Mouse (Mus musculus) megakaryocyte, adult 5-6 weeks (primary cell): ENCODE measurements at regions not wholly inside any gene's neighbourhood (a gene's known extent, or its start where the extent isn't known, plus 50 kb on each side); places are given as distances from the start of the nearest gene placed in this dataset.

Source experiments
- ATAC-seq: 2 replicates; pipeline ENCODE4 v1.8.0; 2016; ENCODE audit warnings: mild to moderate bottlenecking, inconsistent platforms; ENCODE audit not compliant: poor library complexity, severe bottlenecking

- ATAC-seq, result 0 out of 2 replicates have a peak, but pooled peaks have one; percentile 13
These were observed 165.3 kb upstream of the Bcl6 start for GRCm38 (mm10) chr16:24153943-24154342.

DNA sequence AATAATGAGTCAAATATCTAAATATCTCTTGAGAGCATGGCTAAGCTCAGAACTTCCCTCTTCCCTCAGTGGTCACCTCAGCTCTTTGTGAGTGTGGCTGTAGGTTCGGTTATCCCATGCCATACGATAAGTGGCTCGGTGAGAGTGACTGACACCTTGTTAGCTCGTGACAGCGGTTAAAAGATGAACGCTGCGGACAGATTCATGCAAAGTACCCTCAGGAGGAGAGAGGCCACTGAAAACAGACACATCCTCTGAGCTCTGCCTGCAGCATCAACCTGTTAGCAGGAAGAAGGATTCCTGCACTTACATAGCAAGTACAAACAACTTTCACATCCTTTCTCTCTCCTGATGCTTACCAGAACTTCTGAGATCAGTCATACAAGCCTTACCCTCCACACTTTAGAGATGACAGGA, 163.2 kb upstream of the Bcl6 start:
- peak; percentile 25 for ATAC-seq

DNA sequence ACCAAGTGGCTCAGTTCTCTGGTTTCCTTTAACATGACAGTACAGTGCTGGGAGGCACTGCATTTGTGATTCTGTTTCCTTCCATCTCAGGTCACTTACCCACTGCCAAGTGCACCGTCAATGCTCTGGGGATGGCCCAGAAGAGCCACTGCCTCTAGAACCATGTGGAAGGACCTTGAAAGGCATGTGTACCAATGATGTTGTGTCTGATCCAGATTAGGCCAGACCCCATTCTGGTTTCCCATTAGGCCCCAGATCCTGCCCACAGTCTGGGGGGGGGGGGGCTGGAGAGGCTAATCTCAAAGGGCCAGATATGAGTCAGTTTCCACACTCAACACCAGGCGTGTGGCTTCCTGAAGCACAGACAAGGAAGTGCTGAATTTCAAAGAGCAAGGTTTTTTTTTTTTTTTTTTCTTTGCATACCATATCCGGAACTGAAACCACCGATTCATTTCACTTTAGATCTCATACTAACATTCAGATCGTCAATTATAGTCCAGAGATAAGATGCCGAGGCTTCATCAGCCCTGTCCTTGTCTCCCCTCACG, 162.6 kb upstream of the Bcl6 start:
- ATAC-seq, result peak; percentile 83

- ATAC-seq, result no peak
These were observed 161.9 kb upstream of the Bcl6 start for GRCm38 (mm10) chr16:24150512-24150911.

DNA sequence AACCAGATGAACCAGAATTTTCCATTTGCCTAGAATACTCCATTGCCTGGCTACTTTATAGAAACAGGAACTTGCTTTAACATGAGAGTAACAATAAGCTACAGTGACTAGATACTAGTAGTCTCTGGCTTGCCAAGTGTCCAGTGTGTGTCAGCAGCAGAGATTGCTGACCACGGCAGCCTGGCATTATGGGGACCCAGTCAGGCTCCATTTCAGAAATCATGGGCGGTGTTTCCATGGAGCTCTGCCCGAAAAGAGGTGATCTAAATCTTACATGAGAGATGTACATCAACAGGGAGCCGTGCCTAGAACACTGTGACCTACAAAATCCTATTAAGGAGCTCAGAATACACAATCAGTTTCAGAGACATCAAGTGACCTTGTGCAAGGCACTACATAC, 160.8 kb upstream of the Bcl6 start:
- ATAC-seq, result no peak

GRCm38 (mm10) chr16:24143894-24144293, 155.2 kb upstream of the Bcl6 start:
- no peak for ATAC-seq

- no peak for ATAC-seq
These were observed 154.4 kb upstream of the Bcl6 start for GRCm38 (mm10) chr16:24142915-24143541.

GRCm38 (mm10) chr16:24139109-24139508, 150.5 kb upstream of the Bcl6 start:
- no peak for ATAC-seq

- ATAC-seq, result peak; percentile 46
These were observed 148.8 kb upstream of the Bcl6 start for GRCm38 (mm10) chr16:24137266-24138033.

DNA sequence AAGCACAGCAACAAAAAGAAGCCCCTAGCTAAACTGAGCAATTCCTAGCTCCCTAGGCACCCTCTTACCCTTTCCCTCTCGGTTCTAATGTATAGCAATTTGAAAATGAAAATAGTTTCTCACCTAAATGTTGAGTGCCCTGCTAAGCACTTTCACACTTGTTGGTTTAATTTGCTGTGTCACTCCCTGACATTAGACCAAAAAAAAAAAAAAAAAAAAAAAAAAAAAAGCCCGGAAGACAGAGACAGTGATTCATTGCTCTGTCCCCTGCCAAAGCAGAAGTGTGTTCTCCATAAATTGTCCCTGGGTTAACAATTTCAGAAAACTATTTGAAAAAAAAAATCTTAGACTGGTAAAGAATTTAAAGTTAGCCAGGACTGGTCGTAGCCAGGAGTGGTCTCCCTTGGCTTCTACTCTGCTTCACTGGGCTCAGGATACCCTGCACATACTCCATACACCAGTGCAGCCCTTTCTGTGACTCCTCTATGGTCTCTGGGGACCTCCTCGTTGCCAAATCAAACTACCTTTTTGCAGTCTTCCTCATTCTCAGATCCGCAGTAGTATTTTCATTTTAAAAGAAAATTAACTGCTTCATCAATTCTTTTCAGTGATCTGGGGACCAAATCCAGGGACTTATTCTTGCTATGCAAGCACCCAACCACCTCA, 148.0 kb upstream of the Bcl6 start:
- ATAC-seq, result peak; percentile 81

- ATAC-seq, result no peak
These were observed 147.2 kb upstream of the Bcl6 start for GRCm38 (mm10) chr16:24135841-24136240.

DNA sequence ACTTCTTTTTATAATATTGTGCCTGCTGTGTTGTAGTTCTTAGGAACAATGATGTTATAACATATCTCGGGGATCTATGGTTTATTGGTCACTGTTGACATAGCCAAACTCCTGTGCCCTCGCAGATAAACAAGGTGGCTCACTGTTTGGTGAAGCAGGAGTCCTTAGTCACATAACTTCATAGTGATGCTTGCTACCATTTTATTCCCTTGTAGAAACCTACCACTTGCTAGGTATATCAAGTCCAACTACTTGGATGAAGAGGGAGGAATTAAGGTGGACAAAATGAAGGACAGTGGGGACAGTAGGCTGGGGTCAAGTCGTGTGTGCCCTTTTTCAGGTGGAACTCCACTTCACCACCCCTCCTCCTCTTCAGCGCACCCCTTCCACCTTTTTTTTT, 146.7 kb upstream of the Bcl6 start:
- ATAC-seq, result no peak

DNA sequence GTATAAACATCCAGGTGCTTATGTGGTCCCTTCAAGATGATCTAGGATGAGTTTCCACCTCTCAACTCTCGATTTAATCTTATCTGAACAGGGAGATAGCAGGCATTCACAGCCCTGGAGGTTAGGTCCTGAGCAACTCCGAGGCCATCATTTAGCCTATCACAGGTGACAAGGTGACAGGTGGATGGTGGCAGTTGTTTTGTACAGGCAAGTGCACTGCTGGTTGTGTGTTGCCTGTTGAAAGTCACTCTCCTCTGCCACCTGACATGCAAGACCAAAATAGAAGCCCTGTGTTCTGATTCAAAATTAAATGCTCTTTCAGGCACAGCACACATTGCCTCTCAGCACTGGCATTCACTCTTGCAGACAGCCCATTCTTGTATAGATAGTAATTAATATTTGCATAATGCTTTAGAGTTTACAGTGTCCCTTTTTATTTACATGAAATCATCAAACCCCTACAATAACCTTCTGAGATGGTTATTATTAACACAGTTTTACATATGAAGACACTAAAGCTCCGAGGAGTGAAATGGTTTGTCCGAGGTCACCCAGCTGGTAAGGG, 145.9 kb upstream of the Bcl6 start:
- ATAC-seq, result no peak

- no peak for ATAC-seq
These were observed 142.0 kb upstream of the Bcl6 start for GRCm38 (mm10) chr16:24130646-24131045.

GRCm38 (mm10) chr16:24129701-24130100, 141.0 kb upstream of the Bcl6 start:
- no peak for ATAC-seq

DNA sequence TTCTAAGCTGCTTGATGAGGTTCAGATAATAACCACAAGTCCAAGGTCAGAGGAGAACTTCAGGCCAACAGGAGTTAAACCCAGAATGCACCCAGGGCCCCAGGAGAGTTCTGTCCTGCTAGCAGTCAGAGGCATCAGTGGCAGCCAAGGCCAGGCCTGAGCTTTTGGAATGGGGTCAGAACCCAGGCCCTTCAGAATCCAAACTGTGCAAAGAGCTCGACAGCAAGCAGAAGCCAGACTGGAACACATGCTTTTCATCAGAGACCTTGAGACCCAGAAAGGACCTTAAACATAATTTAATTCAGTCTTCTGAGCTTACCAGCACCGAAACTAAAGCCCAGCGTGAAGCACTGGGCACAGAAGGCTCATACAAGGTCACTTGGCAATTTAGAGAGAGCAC, 139.9 kb upstream of the Bcl6 start:
- ATAC-seq, result no peak

DNA sequence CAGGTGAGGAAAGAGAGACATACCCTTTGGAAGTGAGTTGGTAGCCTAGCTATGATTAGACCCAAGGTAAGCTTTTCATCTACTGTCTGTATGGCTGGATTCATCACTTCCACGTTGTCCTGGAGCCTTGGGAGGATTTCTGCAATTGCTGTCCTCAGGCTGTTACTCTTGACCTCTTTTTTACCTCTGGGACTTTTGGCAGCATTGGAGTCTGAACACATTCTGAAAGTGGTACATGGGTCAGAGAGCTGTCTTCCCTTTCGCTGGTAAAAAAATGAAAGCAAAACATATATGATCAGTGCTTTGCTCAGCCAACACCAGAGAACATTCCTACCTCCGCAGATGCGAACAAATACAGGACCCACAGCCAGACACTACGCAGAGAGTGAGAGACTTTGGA, 136.1 kb upstream of the Bcl6 start:
- ATAC-seq, result no peak

GRCm38 (mm10) chr16:24124083-24124482, 135.4 kb upstream of the Bcl6 start:
- no peak for ATAC-seq

- ATAC-seq, result no peak
These were observed 133.0 kb upstream of the Bcl6 start for GRCm38 (mm10) chr16:24121633-24122032.

DNA sequence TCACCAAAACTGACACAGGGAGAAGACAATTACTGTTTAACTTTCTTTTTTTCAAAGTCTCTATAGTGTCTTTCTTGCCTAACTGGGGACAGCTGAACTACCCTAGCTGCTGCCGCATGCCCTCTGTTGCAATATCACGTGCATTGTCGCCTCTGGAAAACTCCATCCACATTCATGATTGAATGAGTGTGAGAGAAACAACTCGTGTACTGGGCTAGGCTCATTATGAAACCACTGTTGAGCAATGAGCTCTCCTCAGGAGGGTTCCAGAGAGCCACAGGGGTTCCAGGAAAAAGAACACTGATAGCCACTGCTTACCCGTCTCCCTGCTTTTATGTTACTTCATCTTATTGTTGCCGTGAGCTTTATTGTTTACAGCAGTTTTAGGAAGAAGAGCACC, 132.2 kb upstream of the Bcl6 start:
- peak; percentile 95 for ATAC-seq

GRCm38 (mm10) chr16:24118487-24118886, 129.8 kb upstream of the Bcl6 start:
- no peak for ATAC-seq
